Comparison of ENCODE assay signal across 22 mouse cellular contexts in genomic region chr14:8283784-8284183, GRCm38 (mm10). TPM values are rescaled to one million over a fixed set of nuclear protein-coding genes. Genes with fewer than 3 reads are reported as not detected.
DNase-seq lines count a peak whose midpoint lies in the region; ATAC-seq and TF ChIP-seq lines count a peak whose summit lies in the region.
"Had no signal": no experiment of that assay in that cellular context is flagged by ENCODE, and none has a peak within 500 bp of the region (broad histone marks: within the 10 kb centered on the region; RNA-seq: fewer than 3 reads in every experiment).

No protein-coding gene starts in this region.

- no peak overlapping the region for H3K4me3 ChIP-seq in intestine, embryonic 16.5 days (ENCODE audit: low read length)
- no peak overlapping the region for H3K4me3 ChIP-seq in intestine, postnatal 0 days (ENCODE audit: low read depth, low read length)
- no peak overlapping the region for H3K4me3 ChIP-seq in liver, embryonic 16.5 days (ENCODE audit: low read depth, low read length)
- H3K4me3 ChIP-seq in embryonic facial prominence, embryonic 10.5 days, result no peak overlapping the region
- H3K4me3 ChIP-seq: forebrain, embryonic 15.5 days; hindbrain, embryonic 13.5 days had no signal

- no peaks in the 10 kb centered on the region for H3K36me3 ChIP-seq in intestine, embryonic 16.5 days (ENCODE audit: control insufficient read depth, insufficient read depth, low read length)
- H3K36me3 ChIP-seq in intestine, postnatal 0 days (ENCODE audit: control insufficient read depth, insufficient read depth), result no peaks in the 10 kb centered on the region
- H3K36me3 ChIP-seq in liver, embryonic 16.5 days (ENCODE audit: control insufficient read depth, insufficient read depth), result no peaks in the 10 kb centered on the region
- no peaks in the 10 kb centered on the region for H3K36me3 ChIP-seq in embryonic facial prominence, embryonic 10.5 days (replicated peaks)
- H3K36me3 ChIP-seq: forebrain, embryonic 15.5 days; hindbrain, embryonic 13.5 days had no signal

- TF ChIP-seq CTCF in intestine, postnatal 0 days (IDR thresholded peaks at IDR 0.05; ENCODE audit: low read depth), result no peak

- H3K4me1 ChIP-seq in intestine, embryonic 16.5 days (ENCODE audit: control insufficient read depth, insufficient read depth, low read length), result peaks cover 4% of the 10 kb centered on the region
- H3K4me1 ChIP-seq in intestine, postnatal 0 days (replicated peaks; ENCODE audit: control insufficient read depth, insufficient read depth, low read length), result no peaks in the 10 kb centered on the region
- H3K4me1 ChIP-seq in liver, embryonic 16.5 days (ENCODE audit: control insufficient read depth, low read depth, low read length), result no peaks in the 10 kb centered on the region; the same call in 1 of the 2 replicates
- peaks cover 6% of the 10 kb centered on the region; the same call in 1 of the 2 replicates for H3K4me1 ChIP-seq in embryonic facial prominence, embryonic 10.5 days
- H3K4me1 ChIP-seq: forebrain, embryonic 15.5 days; hindbrain, embryonic 13.5 days had no signal

- no peak overlapping the region for H3K9ac ChIP-seq in intestine, embryonic 16.5 days (ENCODE audit: low read depth, low read length)
- no peak overlapping the region for H3K9ac ChIP-seq in intestine, postnatal 0 days (ENCODE audit: low read depth, low read length)
- H3K9ac ChIP-seq in liver, embryonic 16.5 days (ENCODE audit: low read depth, low read length), result no peak overlapping the region
- H3K9ac ChIP-seq: forebrain, embryonic 15.5 days; hindbrain, embryonic 13.5 days had no signal

- peak; percentile 67 for DNase-seq in Muller cell, postnatal 12 days (ENCODE audit: inconsistent ontology term)
- peak; percentile 28 for DNase-seq in liver
- DNase-seq in embryonic facial prominence, embryonic 10.5 days (ENCODE audit: low spot score), result no peak
- DNase-seq in gastrocnemius, postnatal 25 days, result no peak
- DNase-seq: adrenal gland, postnatal 10 days; cerebellum, postnatal 10 days; gastrocnemius, postnatal 14 days; heart, postnatal 10 days; kidney, adult 11 months; retina, postnatal 1 day; right cerebral cortex, postnatal 4 days had no signal

- H3K4me2 ChIP-seq in intestine, embryonic 16.5 days (ENCODE audit: low read depth, low read length), result no peak overlapping the region
- H3K4me2 ChIP-seq in intestine, postnatal 0 days (replicated peaks; ENCODE audit: low read depth), result no peak overlapping the region
- H3K4me2 ChIP-seq in liver, embryonic 16.5 days (ENCODE audit: low read depth, low read length), result no peak overlapping the region
- H3K4me2 ChIP-seq: forebrain, embryonic 15.5 days; hindbrain, embryonic 13.5 days; midbrain, embryonic 11.5 days had no signal

- no peaks in the 10 kb centered on the region for H3K9me3 ChIP-seq in intestine, embryonic 16.5 days (ENCODE audit: control insufficient read depth, low read length)
- H3K9me3 ChIP-seq in intestine, postnatal 0 days (ENCODE audit: control insufficient read depth), result no peaks in the 10 kb centered on the region
- H3K9me3 ChIP-seq in liver, embryonic 16.5 days (replicated peaks; ENCODE audit: control insufficient read depth, low read length), result no peaks in the 10 kb centered on the region
- H3K9me3 ChIP-seq in embryonic facial prominence, embryonic 10.5 days, result peaks cover 3% of the 10 kb centered on the region; the same call in 1 of the 2 replicates
- H3K9me3 ChIP-seq: forebrain, embryonic 15.5 days; hindbrain, embryonic 13.5 days had no signal

- ATAC-seq in intestine, embryonic 16.5 days, result peak; percentile 36; the same call in 1 of the 2 replicates
- no peak for ATAC-seq in intestine, postnatal 0 days
- ATAC-seq in liver, embryonic 16.5 days (ENCODE audit: low read depth), result peak; percentile 88
- ATAC-seq: forebrain, embryonic 15.5 days had no signal

- H3K27ac ChIP-seq in intestine, embryonic 16.5 days (ENCODE audit: low read length), result no peak overlapping the region
- H3K27ac ChIP-seq in intestine, postnatal 0 days (ENCODE audit: low read depth, low read length), result no peak overlapping the region
- peak overlapping the region; percentile 82 for H3K27ac ChIP-seq in liver, embryonic 16.5 days (ENCODE audit: low read length)
- H3K27ac ChIP-seq in embryonic facial prominence, embryonic 10.5 days (replicated peaks), result no peak overlapping the region
- H3K27ac ChIP-seq: forebrain, embryonic 15.5 days; hindbrain, embryonic 13.5 days; kidney, postnatal 0 days; macrophage had no signal

- H3K27me3 ChIP-seq in intestine, embryonic 16.5 days (replicated peaks; ENCODE audit: control insufficient read depth, insufficient read depth, low read length), result no peaks in the 10 kb centered on the region
- H3K27me3 ChIP-seq in intestine, postnatal 0 days (replicated peaks; ENCODE audit: control insufficient read depth, insufficient read depth, low read length), result no peaks in the 10 kb centered on the region
- no peaks in the 10 kb centered on the region for H3K27me3 ChIP-seq in liver, embryonic 16.5 days (ENCODE audit: control insufficient read depth, insufficient read depth, low read depth, low read length)
- H3K27me3 ChIP-seq in embryonic facial prominence, embryonic 10.5 days (replicated peaks; ENCODE audit: low read depth, poor library complexity, severe bottlenecking), result no peaks in the 10 kb centered on the region
- H3K27me3 ChIP-seq: CH12.LX; forebrain, embryonic 15.5 days; hindbrain, embryonic 13.5 days had no signal

RNA-seq across cellular contexts. Expression of gene Acox2, which starts 24.6 kb away (rescaled TPM):
- 1.1 and 1.4 TPM in 2 replicates for polyA plus RNA-seq in intestine, embryonic 16.5 days (2015; fragmentation: Nextera tagmentation; extraction: Ambion mirVana)
- 9.3 and 10.8 TPM in 2 replicates for polyA plus RNA-seq in intestine, postnatal 0 days (2015; fragmentation: Nextera tagmentation; extraction: Ambion mirVana)
- polyA plus RNA-seq in liver, embryonic 16.5 days (2015; fragmentation: Nextera tagmentation; extraction: Ambion mirVana), result 63.5 and 74.1 TPM in 2 replicates
- polyA plus RNA-seq in embryonic facial prominence, embryonic 10.5 days (2016; fragmentation: Nextera tagmentation; extraction: Ambion mirVana), result not detected in 2 replicates
- total RNA-seq in gastrocnemius, postnatal 25 days (2021), result under 1 TPM in 1 of 2 experiments, not detected in 1; 0.35 TPM
- total RNA-seq: CH12.LX; layer of hippocampus, adult 18-20 months; left cerebral cortex, postnatal 14 days had no signal
- polyA plus RNA-seq: forebrain, embryonic 15.5 days; hindbrain, embryonic 13.5 days; macrophage; midbrain, embryonic 11.5 days had no signal

RNA-seq across cellular contexts. Expression of gene Fam107a, which starts 34.0 kb away (rescaled TPM):
- polyA plus RNA-seq in intestine, embryonic 16.5 days (2015; fragmentation: Nextera tagmentation; extraction: Ambion mirVana), result 0.21 and 0.24 TPM in 2 replicates
- polyA plus RNA-seq in intestine, postnatal 0 days (2015; fragmentation: Nextera tagmentation; extraction: Ambion mirVana), result 0.16 TPM in 2 replicates
- polyA plus RNA-seq in liver, embryonic 16.5 days (2015; fragmentation: Nextera tagmentation; extraction: Ambion mirVana), result 0.02 and 0.05 TPM in 2 replicates
- polyA plus RNA-seq in embryonic facial prominence, embryonic 10.5 days (2016; fragmentation: Nextera tagmentation; extraction: Ambion mirVana), result 1.1 and 1.6 TPM in 2 replicates
- 1 to 10 TPM; 3.4 to 6.3 TPM for total RNA-seq in gastrocnemius, postnatal 25 days (2021)
- total RNA-seq: CH12.LX had no signal
- polyA plus RNA-seq: macrophage had no signal

Comparison
In these comparisons a context has a peak if more than half of its experiments do, and no peak if none do; other contexts are left out.
1. DNase-seq: peak in Muller cell, postnatal 12 days (single experiment) and liver (single experiment); none in embryonic facial prominence, embryonic 10.5 days (single experiment) and gastrocnemius, postnatal 25 days (single experiment).